Comparison of ENCODE assay signal across 14 mouse cellular contexts in genomic region chr11:81419112-81419511, GRCm38 (mm10).
DNase-seq lines count a peak whose midpoint lies in the region.
"Had no signal": no experiment of that assay in that cellular context is flagged by ENCODE, and none has a peak within 500 bp of the region (broad histone marks: within the 10 kb centered on the region; RNA-seq: fewer than 3 reads in every experiment).

No protein-coding gene starts in this region.

- intact Hi-C loops in left cerebral cortex, postnatal 25 days (cut with DNase I): no loop called here

- DNase-seq in left cerebral cortex, postnatal 25 days (ENCODE audit: low spot score in 2 of 2): peak; percentile 4 to 67
- DNase-seq in left cerebral cortex, adult 11 months (ENCODE audit: low spot score): no peak
- DNase-seq in lung, postnatal 36 days: peak; percentile 6
- DNase-seq in lung, postnatal 4 days: no peak
- DNase-seq in 3134 (ENCODE audit: extremely low read depth, insufficient read length, low spot score): peak; percentile 31
- peak; percentile 23 for DNase-seq in 3T3-L1 (ENCODE audit: low read depth, low spot score)
- no peak for DNase-seq in thymus, postnatal 14 days
- DNase-seq: adrenal gland, postnatal 25 days; cerebellum, adult 2 months; cerebellum, postnatal 10 days; forebrain, postnatal 0 days; gastrocnemius, postnatal 36 days; heart, adult 11 months; heart, postnatal 4 days had no signal

Comparison
In these comparisons a context has a peak if more than half of its experiments do, and no peak if none do; other contexts are left out.
1. DNase-seq: peak in left cerebral cortex, postnatal 25 days (2 of 2), lung, postnatal 36 days (single experiment), 3134 (single experiment) and 3T3-L1 (single experiment); none in left cerebral cortex, adult 11 months (single experiment), lung, postnatal 4 days (0 of 2) and thymus, postnatal 14 days (single experiment).